Mouse (Mus musculus) liver, postnatal 0 days (tissue): ENCODE results near the gene Gm3417.
"Not testable (repeated sequence)": the region's sequence is repeated elsewhere in the genome, so short reads cannot be mapped to it uniquely, and the experiment has no call there.

Experiments used
- CTCF ChIP-seq: sonication (generic); IDR thresholded peaks from 2 replicates; pipeline ENCODE4 v1.5.1; 2016; ENCODE audit warnings: antibody characterized with exemption, low read depth
- EP300 ChIP-seq: IDR thresholded peaks from 2 replicates; pipeline ENCODE4 v1.6.1; 2016; ENCODE audit warnings: antibody characterized with exemption, low read depth, mild to moderate bottlenecking

- not testable (repeated sequence) for TF ChIP-seq CTCF, EP300
Measured at GRCm38 (mm10) chr17:14993139-14993832, 14.7 kb upstream of the Gm3417 start.
